Mouse (Mus musculus): ENCODE measurements at regions not wholly inside any gene's neighbourhood (a gene's known extent, or its start where the extent isn't known, plus 50 kb on each side); places are given as distances from the start of the nearest gene placed in this dataset.

DNA sequence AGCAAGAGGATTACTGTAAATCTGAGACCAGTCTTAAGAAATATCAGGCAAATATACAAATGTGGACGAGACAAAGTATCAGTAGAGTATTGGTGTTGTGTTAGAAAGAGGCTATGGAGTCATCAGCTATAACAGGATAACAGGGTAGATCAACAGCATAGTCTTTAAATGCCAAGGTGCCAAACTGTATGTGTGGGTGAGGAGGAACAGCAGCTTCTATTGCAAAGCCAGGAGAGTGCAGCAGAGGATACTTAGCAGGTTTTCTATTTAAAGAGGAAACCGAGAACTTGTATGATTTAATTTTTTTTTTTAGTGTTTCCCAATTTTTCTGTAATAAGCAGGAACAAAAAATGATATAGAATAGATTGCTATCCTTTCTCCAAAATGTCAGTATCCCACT lies 202.7 kb upstream of the Camk1g start:
- TF ChIP-seq POLR2A (IDR thresholded peaks at IDR 0.05; ENCODE audit: low read depth, low read length): no peak
- TF ChIP-seq CTCF (IDR thresholded peaks at IDR 0.05; ENCODE audit: extremely low read depth, insufficient read depth, insufficient read length, insufficient replicate concordance): no peak
